Mouse (Mus musculus) MEL (cell line): ENCODE results near the gene Dhcr24. TPM values are rescaled to one million over a fixed set of nuclear protein-coding genes. Genes with fewer than 3 reads are reported as not detected.

ENCODE experiments used
- DNase-seq: peaks from one replicate; pipeline ENCODE4 v3.0.0; 2011; ENCODE audit warnings: low read depth, low spot score
- H3K27ac ChIP-seq: 2 replicates; pipeline ENCODE4 v1.5.1; 2012; ENCODE audit warnings: low read depth, mild to moderate bottlenecking, control low read depth, low read length, moderate library complexity; ENCODE audit not compliant: control insufficient read depth
- H3K27me3 ChIP-seq, 2 experiments: fragments of 150-350 bp in 1 of 2; sonication (generic) in 1 of 2; 2 replicates each; pipeline ENCODE4 v1.6.1; 2012; ENCODE audit warnings: low read length in 2 of 2, mild to moderate bottlenecking in 2 of 2, improper control_type of control experiment in 1 of 2, moderate library complexity in 1 of 2; ENCODE audit not compliant: insufficient read depth in 2 of 2, control insufficient read depth in 1 of 2
- H3K36me3 ChIP-seq, 2 experiments: 2 replicates each; pipeline ENCODE4 v1.6.1; 2012 to 2014; ENCODE audit warnings: low read length in 2 of 2, improper control_type of control experiment in 1 of 2, inconsistent platforms in 1 of 2, mild to moderate bottlenecking in 1 of 2; ENCODE audit not compliant: insufficient read depth in 2 of 2, control insufficient read depth in 1 of 2
- H3K4me1 ChIP-seq, 2 experiments: fragments of 150-350 bp in 1 of 2; sonication (generic) in 1 of 2; 2 replicates each; pipeline ENCODE4 v1.6.1; 2012; ENCODE audit warnings: low read length in 2 of 2, improper control_type of control experiment in 1 of 2, mild to moderate bottlenecking in 1 of 2; ENCODE audit not compliant: insufficient read depth in 2 of 2, control insufficient read depth in 1 of 2
- H3K4me3 ChIP-seq, 2 experiments: fragments of 150-350 bp in 1 of 2; sonication (generic) in 1 of 2; 2 replicates each; pipeline ENCODE4 v1.5.1; 2012; ENCODE audit warnings: low read depth in 2 of 2, low read length in 2 of 2, mild to moderate bottlenecking in 2 of 2, moderate library complexity in 2 of 2, control low read depth in 1 of 2, improper control_type of control experiment in 1 of 2; ENCODE audit not compliant: control insufficient read depth in 1 of 2, insufficient read depth in 1 of 2
- H3K79me2 ChIP-seq: 2 replicates; pipeline ENCODE4 v1.6.1; 2012; ENCODE audit warnings: mild to moderate bottlenecking, low read length, moderate library complexity; ENCODE audit not compliant: control insufficient read depth, poor library complexity, insufficient read depth
- H3K9ac ChIP-seq: 2 replicates; pipeline ENCODE4 v1.6.1; 2012; ENCODE audit warnings: low read depth, mild to moderate bottlenecking, control low read depth, low read length, moderate library complexity; ENCODE audit not compliant: control insufficient read depth, poor library complexity, severe bottlenecking
- H3K9me3 ChIP-seq: fragments of 150-350 bp; sonication (generic); replicated peaks from 2 replicates; pipeline ENCODE4 v1.6.1; 2012; ENCODE audit warnings: mild to moderate bottlenecking, low read length, improper control_type of control experiment, moderate library complexity; ENCODE audit not compliant: insufficient read depth
- CTCF ChIP-seq, 3 experiments: IDR thresholded peaks in 2 of 3; conservative IDR thresholded peaks in 1 of 3; 2 replicates each; pipeline ENCODE4 v1.5.1; 2011 to 2012; ENCODE audit warnings: low read length in 3 of 3, low read depth in 2 of 3, mild to moderate bottlenecking in 2 of 3, improper control_type of control experiment in 1 of 3, inconsistent platforms in 1 of 3, mixed read lengths in 1 of 3, moderate library complexity in 1 of 3; ENCODE audit not compliant: control insufficient read depth in 1 of 3, insufficient read depth in 1 of 3, poor library complexity in 1 of 3, severe bottlenecking in 1 of 3
- ELF1 ChIP-seq: IDR thresholded peaks from 2 replicates; pipeline ENCODE4 v1.6.1; 2014; ENCODE audit warnings: low read depth, mild to moderate bottlenecking, inconsistent platforms, low read length, improper control_type of control experiment, moderate library complexity
- ETS1 ChIP-seq: IDR thresholded peaks from 2 replicates; pipeline ENCODE4 v1.6.1; 2012; ENCODE audit warnings: low read depth, mild to moderate bottlenecking, inconsistent platforms, low read length, improper control_type of control experiment, moderate library complexity
- GATA1 ChIP-seq: IDR thresholded peaks from 2 replicates; pipeline ENCODE4 v1.6.1; 2011; ENCODE audit warnings: low read depth, low read length, improper control_type of control experiment
- HCFC1 ChIP-seq: IDR thresholded peaks from 2 replicates; pipeline ENCODE4 v1.6.1; 2012; ENCODE audit warnings: low read depth, mild to moderate bottlenecking, inconsistent platforms, low read length, improper control_type of control experiment, moderate library complexity
- MAFK ChIP-seq: IDR thresholded peaks from 2 replicates; pipeline ENCODE4 v1.6.1; 2011; ENCODE audit warnings: low read depth, mild to moderate bottlenecking, low read length, improper control_type of control experiment, borderline replicate concordance
- MAZ ChIP-seq: IDR thresholded peaks from 2 replicates; pipeline ENCODE4 v1.6.1; 2012; ENCODE audit warnings: low read depth, mild to moderate bottlenecking, inconsistent platforms, low read length, improper control_type of control experiment
- MEF2A ChIP-seq: IDR thresholded peaks from 2 replicates; pipeline ENCODE4 v1.6.1; 2014; ENCODE audit warnings: low read depth, mild to moderate bottlenecking, inconsistent platforms, low read length, improper control_type of control experiment; ENCODE audit not compliant: poor library complexity, insufficient replicate concordance, severe bottlenecking; ENCODE audit errors: extremely low read depth
- MXI1 ChIP-seq: IDR thresholded peaks from 2 replicates; pipeline ENCODE4 v1.6.1; 2011; ENCODE audit warnings: mild to moderate bottlenecking, low read depth, low read length, improper control_type of control experiment
- MYB ChIP-seq: IDR thresholded peaks from 2 replicates; pipeline ENCODE4 v1.6.1; 2011; ENCODE audit warnings: mild to moderate bottlenecking, low read depth, low read length, improper control_type of control experiment
- NELFE ChIP-seq: IDR thresholded peaks from 2 replicates; pipeline ENCODE4 v1.6.1; 2011; ENCODE audit warnings: low read depth, low read length, improper control_type of control experiment
- POLR2AphosphoS5 ChIP-seq: IDR thresholded peaks from 2 replicates; pipeline ENCODE4 v1.6.1; 2012; ENCODE audit warnings: low read depth, borderline replicate concordance, mild to moderate bottlenecking, inconsistent platforms, low read length, moderate library complexity, mixed read lengths
- RAD21 ChIP-seq: IDR thresholded peaks from 2 replicates; pipeline ENCODE4 v1.6.1; 2011; ENCODE audit warnings: mild to moderate bottlenecking, low read depth, low read length, improper control_type of control experiment
- RCOR1 ChIP-seq: IDR thresholded peaks from 2 replicates; pipeline ENCODE4 v1.6.1; 2012; ENCODE audit warnings: low read depth, mild to moderate bottlenecking, inconsistent platforms, low read length, improper control_type of control experiment
- SMC3 ChIP-seq: IDR thresholded peaks from 2 replicates; pipeline ENCODE4 v1.6.1; 2011; ENCODE audit warnings: low read depth, low read length, improper control_type of control experiment
- TAL1 ChIP-seq: IDR thresholded peaks from 2 replicates; pipeline ENCODE4 v1.6.1; 2012; ENCODE audit warnings: mild to moderate bottlenecking, inconsistent platforms, low read length, moderate library complexity, mixed read lengths
- USF1 ChIP-seq: IDR thresholded peaks from 2 replicates; pipeline ENCODE4 v1.6.1; 2014; ENCODE audit warnings: low read depth, mild to moderate bottlenecking, inconsistent platforms, low read length, improper control_type of control experiment, moderate library complexity
- ZKSCAN1 ChIP-seq: IDR thresholded peaks from 2 replicates; pipeline ENCODE4 v1.6.1; 2012; ENCODE audit warnings: low read depth, mild to moderate bottlenecking, inconsistent platforms, low read length, improper control_type of control experiment, moderate library complexity
- ZMIZ1 ChIP-seq: IDR thresholded peaks from 2 replicates; pipeline ENCODE4 v1.6.1; 2012; ENCODE audit warnings: low read depth, mild to moderate bottlenecking, inconsistent platforms, low read length, improper control_type of control experiment, moderate library complexity
- polyA plus RNA-seq, 2 experiments: library from polyadenylated mRNA; stranded (reverse) in 1 of 2; unstranded in 1 of 2; fragments of >175 nt in 1 of 2; fragments of >200 nt in 1 of 2; gene quantifications; 2 replicates each; pipeline versions ENCODE4 v1.2.1 to v1.2.4; 2012; ENCODE audit warnings: low replicate concordance in 2 of 2, low read depth in 1 of 2; ENCODE audit not compliant: insufficient read length in 2 of 2, insufficient read depth in 1 of 2, missing spikeins in 1 of 2
- total RNA-seq: library from RNA; depleted of rRNA; stranded (reverse); fragments of 300-350 nt; gene quantifications from 2 replicates; pipeline ENCODE4 v1.2.3, GENCODE M21; 2012

Gene Dhcr24
- total and polyA plus RNA-seq, 3 experiments, result 39.2 to 63.0 TPM; not detected in 1

DNA sequence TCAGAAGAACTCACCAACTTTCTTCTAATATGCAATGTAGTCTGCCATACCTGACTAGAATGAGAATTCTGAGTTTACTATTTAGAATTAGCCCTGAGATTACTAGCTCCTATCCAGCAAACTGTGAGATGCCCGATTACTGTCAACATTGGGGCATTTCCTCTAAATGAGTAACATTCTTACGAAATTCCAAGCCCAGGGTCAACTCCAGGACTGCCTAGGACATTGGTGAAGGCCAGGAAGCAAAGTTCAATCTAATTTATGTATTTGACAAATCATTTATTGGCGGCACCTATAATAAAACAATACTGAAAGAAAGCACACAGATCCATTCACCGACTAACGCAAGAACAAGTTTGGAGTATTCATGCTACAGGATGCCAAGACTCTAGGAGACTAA, 21.1 kb upstream of the Dhcr24 start:
- Histone ChIP-seq H3K79me2 (no peaks in the 10 kb centered on the region), H3K36me3 (no peaks in the 10 kb centered on the region), H3K9ac (no peak overlapping the region), H3K27ac (no peak overlapping the region), H3K4me3 (no peak overlapping the region), H3K4me1 (no peaks in the 10 kb centered on the region), H3K9me3 (no peaks in the 10 kb centered on the region), H3K27me3 (peaks cover 0 to 9% of the 10 kb centered on the region in 2 experiments; a peak in 3 of 4 replicates)
- DNase-seq, result no peak
- TF ChIP-seq ZMIZ1 (no peak), MAZ (no peak), MYB (no peak), ELF1 (no peak), ETS1 (no peak), SMC3 (no peak), RAD21 (no peak), MXI1 (no peak), MAFK (no peak), HCFC1 (no peak), TAL1 (no peak)

GRCm38 (mm10) chr4:106541491-106541890, 19.3 kb upstream of the Dhcr24 start:
- peaks cover 0 to 8% of the 10 kb centered on the region in 2 experiments; a peak in 3 of 4 replicates for H3K27me3 ChIP-seq
- TF ChIP-seq RCOR1 (no peak), NELFE (no peak), USF1 (no peak), CTCF (IDR thresholded peaks at IDR 0.05 in 2 of 3, conservative IDR thresholded peaks at IDR 0.05 in 1 of 3; ENCODE audit: control insufficient read depth in 1 of 3, insufficient read depth in 1 of 3, low read depth in 2 of 3, low read length in 3 of 3, poor library complexity in 1 of 3, severe bottlenecking in 1 of 3) (no peak), GATA1 (no peak), MEF2A (no peak), RAD21 (no peak), ZKSCAN1 (no peak), HCFC1 (no peak), POLR2AphosphoS5 (no peak)

More at GRCm38 (mm10) chr4:106541491-106541890, 19.3 kb upstream of the Dhcr24 start:
- Histone ChIP-seq H3K79me2 (no peaks in the 10 kb centered on the region), H3K4me1 (no peaks in the 10 kb centered on the region), H3K9ac (no peak overlapping the region), H3K36me3 (no peaks in the 10 kb centered on the region), H3K27ac (no peak overlapping the region), H3K4me3 (no peak overlapping the region), H3K9me3 (no peaks in the 10 kb centered on the region)
- DNase-seq, result no peak
